Mouse (Mus musculus) midbrain, embryonic 12.5 days (tissue): ENCODE data around the gene 4930402K13Rik. TPM values are rescaled to one million over a fixed set of nuclear protein-coding genes. Genes with fewer than 3 reads are reported as not detected.

Experiments
- polyA plus RNA-seq: library from polyadenylated mRNA; unstranded; fragments of >200 nt; fragmentation: Nextera tagmentation; extraction: Ambion mirVana; gene quantifications from 2 replicates; pipeline ENCODE4 v1.2.1, GENCODE M21; 2016

The 4930402K13Rik gene
- polyA plus RNA-seq, 1 experiment from 2014 or later, result not detected

Other genes starting within 250 kb of the 4930402K13Rik start
- not detected in 2 replicates for gene Gm5751, start 230.3 kb upstream of the 4930402K13Rik start, polyA plus RNA-seq
- gene B630019K06Rik, start 212.2 kb upstream of the 4930402K13Rik start, polyA plus RNA-seq, result 15.8 and 16.5 TPM in 2 replicates
- gene Fthl17b, start 141.6 kb upstream of the 4930402K13Rik start, polyA plus RNA-seq, result not detected in 2 replicates
- gene Fthl17c, start 128.0 kb upstream of the 4930402K13Rik start, polyA plus RNA-seq, result not detected in 2 replicates
- gene Fthl17d, start 117.8 kb upstream of the 4930402K13Rik start, polyA plus RNA-seq, result not detected in 2 replicates
- gene Fthl17e, start 71.1 kb upstream of the 4930402K13Rik start, polyA plus RNA-seq, result not detected in 2 replicates
- not detected in 2 replicates for gene Fthl17f, start 41.5 kb upstream of the 4930402K13Rik start, polyA plus RNA-seq
- 2.1 and 2.9 TPM in 2 replicates for gene Lancl3, start 95.3 kb downstream of the 4930402K13Rik start, polyA plus RNA-seq
- gene Gm14862, start 152.3 kb downstream of the 4930402K13Rik start, polyA plus RNA-seq, result 0.34 and 0.56 TPM in 2 replicates
- gene Xk, start 168.2 kb downstream of the 4930402K13Rik start, polyA plus RNA-seq, result 3.2 and 3.3 TPM in 2 replicates
- gene H2al1m, start 179.2 kb downstream of the 4930402K13Rik start, polyA plus RNA-seq, result not detected in 2 replicates
- not detected in 2 replicates for gene H2al1k, start 246.1 kb downstream of the 4930402K13Rik start, polyA plus RNA-seq